Mouse (Mus musculus) midbrain, embryonic 11.5 days (tissue): ENCODE measurements around the gene Psma6. TPM values are rescaled to one million over a fixed set of nuclear protein-coding genes. Genes with fewer than 3 reads are reported as not detected.
A peak's percentile ranks its signal among the peaks of the same experiment; 100 is the strongest.
"Not testable (repeated sequence)": the region's sequence is repeated elsewhere in the genome, so short reads cannot be mapped to it uniquely, and the experiment has no call there.

Source experiments
- ATAC-seq: fragments of 200-750 bp; cut with Nextera tagmentation; 2 replicates; pipeline ENCODE4 v1.8.0; 2017; ENCODE audit warnings: moderate TSS enrichment, moderate library complexity; ENCODE audit not compliant: low FRiP score
- DNase-seq: peaks from one replicate; pipeline ENCODE4 v3.0.0; 2015; ENCODE audit warnings: low spot score; ENCODE audit errors: missing footprints
- H3K27ac ChIP-seq: fragments of 300-500 bp; sonication (generic); 2 replicates; pipeline ENCODE4 v1.5.1; 2014; ENCODE audit warnings: low read depth, low read length
- H3K27me3 ChIP-seq: fragments of 300-500 bp; sonication (generic); 2 replicates; pipeline ENCODE4 v1.6.1; 2014; ENCODE audit warnings: mild to moderate bottlenecking, low read length, moderate library complexity, mixed read lengths; ENCODE audit not compliant: control insufficient read depth, insufficient read depth
- H3K36me3 ChIP-seq: fragments of 300-500 bp; sonication (generic); 2 replicates; pipeline ENCODE4 v1.6.1; 2014; ENCODE audit warnings: mild to moderate bottlenecking, low read length, moderate library complexity, mixed read lengths; ENCODE audit not compliant: control insufficient read depth, insufficient read depth
- H3K4me1 ChIP-seq: fragments of 300-500 bp; sonication (generic); 2 replicates; pipeline ENCODE4 v1.6.1; 2014; ENCODE audit warnings: low read length; ENCODE audit not compliant: control insufficient read depth, insufficient read depth
- H3K4me2 ChIP-seq: fragments of 300-500 bp; sonication (generic); 2 replicates; pipeline ENCODE4 v1.6.1; 2014; ENCODE audit warnings: mild to moderate bottlenecking, moderate library complexity
- H3K4me3 ChIP-seq: fragments of 300-500 bp; sonication (generic); 2 replicates; pipeline ENCODE4 v1.5.1; 2014; ENCODE audit warnings: low read depth, low read length
- H3K9ac ChIP-seq: fragments of 300-500 bp; sonication (generic); 2 replicates; pipeline ENCODE4 v1.6.1; 2014; ENCODE audit warnings: low read length
- H3K9me3 ChIP-seq: fragments of 300-500 bp; sonication (generic); 2 replicates; pipeline ENCODE4 v1.6.1; 2016; ENCODE audit warnings: low read length; ENCODE audit not compliant: control insufficient read depth
- WGBS: fragments of 180-500 bp; shearing (Covaris S2); extraction: QIAGEN DNeasy Blood & Tissue Kit; methylation state at CpG from one replicate; pipeline ENCODE4 v1.1.7; 2014; 5-methylcytosine and 5-hydroxymethylcytosine counted together
- polyA plus RNA-seq: library from polyadenylated mRNA; unstranded; fragments of >200 nt; fragmentation: Nextera tagmentation; extraction: Ambion mirVana; gene quantifications from 2 replicates; pipeline ENCODE4 v1.2.1, GENCODE M21; 2014

The Psma6 gene
- polyA plus RNA-seq, 1 experiment from 2014 or later, result 513 TPM

DNA sequence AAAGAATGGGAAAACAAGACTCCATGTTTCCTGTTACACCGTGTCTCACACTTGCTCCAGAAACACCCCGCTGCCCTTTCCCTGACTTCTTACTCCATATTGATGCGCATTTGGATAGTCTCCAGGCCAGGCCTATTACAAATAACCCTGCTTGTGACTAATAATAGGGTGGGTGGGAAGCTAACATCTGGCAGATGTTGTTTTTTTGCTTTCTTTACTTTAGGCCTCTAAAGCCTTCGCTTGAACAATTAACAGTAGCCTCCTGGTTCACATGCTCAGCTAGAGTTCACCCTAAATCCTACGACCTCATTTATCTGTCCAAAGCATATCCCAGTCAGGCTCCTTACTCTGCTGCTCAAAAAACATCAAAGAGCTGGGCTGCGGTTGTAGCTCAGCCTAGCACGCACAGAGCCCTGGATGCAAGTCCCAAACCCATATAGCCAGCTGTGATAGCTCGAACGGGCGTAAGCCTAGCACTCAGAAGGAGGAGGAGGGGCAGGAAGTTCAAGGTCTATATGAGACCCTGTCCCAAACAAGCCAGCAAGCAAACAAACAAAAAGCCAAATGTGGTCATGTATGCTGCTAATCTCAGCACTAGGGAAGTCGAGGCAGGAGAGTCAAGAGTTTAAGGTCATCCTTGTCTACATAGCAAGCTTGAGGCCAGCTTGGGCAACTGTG is 3.9 kb downstream of the Psma6 start:
- H3K9ac ChIP-seq, result no peak overlapping the region
- no peak for ATAC-seq
- 65% methylated on average over 11 of the region's 11 CpGs for WGBS

DNA sequence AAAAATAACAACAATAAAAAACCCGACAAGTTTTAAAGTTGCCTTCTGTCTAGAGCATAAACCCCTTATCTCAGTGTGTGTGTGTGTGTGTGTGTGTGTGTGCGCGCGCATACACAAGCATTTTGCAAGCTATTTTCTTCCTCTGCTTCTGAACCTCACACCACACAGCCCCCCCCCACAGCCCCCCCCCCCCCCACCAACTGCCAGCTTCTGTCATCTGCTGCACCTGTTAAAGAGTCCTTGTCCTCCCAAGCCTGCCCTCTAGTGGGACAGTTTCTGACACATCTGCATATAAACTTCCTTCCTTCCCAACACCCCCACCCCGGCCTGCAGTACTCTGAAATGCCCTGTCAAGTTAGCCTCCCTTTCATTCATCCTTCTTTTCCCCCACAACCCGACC is 4.5 kb downstream of the Psma6 start:
- H3K27ac ChIP-seq, result no peak overlapping the region
- DNase-seq (no peak), ATAC-seq (no peak)
- 65% methylated on average over 6 of the region's 6 CpGs for WGBS
- H3K9ac ChIP-seq, result no peak overlapping the region
- no peak overlapping the region for H3K4me3 ChIP-seq
- no peaks in the 10 kb centered on the region for H3K36me3 ChIP-seq
- H3K27me3 ChIP-seq, result no peaks in the 10 kb centered on the region; the same call in 1 of the 2 replicates
- H3K4me1 ChIP-seq, result peaks cover 8% of the 10 kb centered on the region; the same call in 1 of the 2 replicates
- no peaks in the 10 kb centered on the region for H3K9me3 ChIP-seq
- H3K4me2 ChIP-seq, result no peak overlapping the region

More for the DNA sequence above, 3.9 kb downstream of the Psma6 start:
- no peaks in the 10 kb centered on the region for H3K36me3 ChIP-seq
- H3K4me3 ChIP-seq, result no peak overlapping the region
- no peak overlapping the region for H3K27ac ChIP-seq
- H3K4me1 ChIP-seq, result peaks cover 8% of the 10 kb centered on the region; the same call in 1 of the 2 replicates
- no peak for DNase-seq
- no peak overlapping the region for H3K4me2 ChIP-seq
- no peaks in the 10 kb centered on the region for H3K9me3 ChIP-seq
- H3K27me3 ChIP-seq, result no peaks in the 10 kb centered on the region; the same call in 1 of the 2 replicates

DNA sequence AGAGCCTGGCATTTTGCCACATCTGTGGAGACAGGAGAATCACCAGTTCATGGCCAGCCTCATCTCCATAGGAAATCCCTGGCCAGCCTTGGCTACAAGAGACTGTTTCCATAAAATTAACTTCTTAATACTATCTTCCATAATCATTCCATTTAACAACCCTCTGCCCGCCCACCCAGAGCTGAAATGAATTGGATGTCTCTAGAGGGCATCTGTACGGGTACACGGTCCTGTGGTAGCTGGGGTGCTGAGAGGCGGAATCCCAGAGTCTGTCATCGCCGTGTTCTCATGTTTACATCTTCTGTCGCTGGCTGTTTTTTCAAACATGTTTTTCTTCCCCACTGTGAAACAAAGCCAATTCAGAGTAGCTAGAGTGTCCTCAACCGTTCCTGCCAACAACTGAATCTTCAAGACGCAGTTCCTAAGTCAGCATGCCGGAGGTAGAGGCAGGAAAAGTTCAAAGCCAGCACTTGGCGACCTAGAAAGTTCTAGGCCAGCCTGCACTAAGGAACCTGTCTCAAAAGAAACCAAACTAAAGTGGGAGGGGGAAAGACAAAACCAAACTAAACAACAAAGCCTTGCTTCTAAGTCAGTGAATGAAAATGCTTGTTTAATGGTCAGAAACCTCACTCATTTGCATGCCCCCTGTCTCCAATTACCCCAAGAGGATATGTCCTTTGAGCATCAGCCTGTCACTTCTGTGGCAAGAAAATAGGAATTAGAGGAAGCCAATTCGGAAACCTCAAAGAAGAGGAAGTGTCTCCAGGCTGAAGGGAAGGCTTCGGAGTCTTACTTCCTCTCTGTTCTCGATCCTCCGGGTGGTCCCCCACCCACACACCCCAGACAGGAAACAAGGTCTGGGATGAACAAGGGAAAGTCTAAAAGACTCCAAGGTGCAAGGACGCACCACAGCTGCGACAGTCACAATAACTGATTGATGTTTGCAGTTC is 5.4 kb downstream of the Psma6 start:
- no peak for ATAC-seq
- no peaks in the 10 kb centered on the region for H3K36me3 ChIP-seq
- WGBS, result 85% methylated on average over 17 of the region's 17 CpGs

DNA sequence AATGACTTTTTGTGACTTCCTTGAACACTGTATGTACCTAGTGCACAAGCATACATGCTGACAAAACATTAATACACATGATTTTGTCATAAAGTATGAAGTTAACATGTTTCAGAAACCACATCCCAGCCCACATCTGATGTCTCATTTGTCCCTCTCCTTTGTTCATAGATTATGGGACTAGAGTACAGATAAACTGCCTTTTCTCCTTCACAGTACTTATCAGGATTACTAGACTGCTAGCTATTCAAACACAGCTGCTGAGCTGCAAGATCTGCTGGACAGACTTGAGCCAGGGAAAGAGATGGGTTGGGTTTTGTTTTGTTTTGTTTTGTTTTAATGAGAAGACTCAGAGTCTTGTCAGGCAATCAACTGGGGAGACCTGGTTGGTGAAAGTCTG is 8.1 kb downstream of the Psma6 start:
- ATAC-seq, result no peak
- no peaks in the 10 kb centered on the region for H3K36me3 ChIP-seq
- H3K4me1 ChIP-seq, result no peaks in the 10 kb centered on the region
- DNase-seq, result no peak
- H3K4me3 ChIP-seq, result no peak overlapping the region
- no peaks in the 10 kb centered on the region for H3K9me3 ChIP-seq
- no peaks in the 10 kb centered on the region for H3K27me3 ChIP-seq
- no peak overlapping the region for H3K9ac ChIP-seq
- no peak overlapping the region for H3K27ac ChIP-seq
- no peak overlapping the region for H3K4me2 ChIP-seq

More for the DNA sequence above, 5.4 kb downstream of the Psma6 start:
- no peak for DNase-seq
- Histone ChIP-seq H3K27me3 (no peaks in the 10 kb centered on the region), H3K4me3 (no peak overlapping the region), H3K4me2 (no peak overlapping the region), H3K9me3 (no peaks in the 10 kb centered on the region), H3K4me1 (peaks cover 8% of the 10 kb centered on the region; the same call in 1 of the 2 replicates), H3K27ac (no peak overlapping the region), H3K9ac (no peak overlapping the region)

DNA sequence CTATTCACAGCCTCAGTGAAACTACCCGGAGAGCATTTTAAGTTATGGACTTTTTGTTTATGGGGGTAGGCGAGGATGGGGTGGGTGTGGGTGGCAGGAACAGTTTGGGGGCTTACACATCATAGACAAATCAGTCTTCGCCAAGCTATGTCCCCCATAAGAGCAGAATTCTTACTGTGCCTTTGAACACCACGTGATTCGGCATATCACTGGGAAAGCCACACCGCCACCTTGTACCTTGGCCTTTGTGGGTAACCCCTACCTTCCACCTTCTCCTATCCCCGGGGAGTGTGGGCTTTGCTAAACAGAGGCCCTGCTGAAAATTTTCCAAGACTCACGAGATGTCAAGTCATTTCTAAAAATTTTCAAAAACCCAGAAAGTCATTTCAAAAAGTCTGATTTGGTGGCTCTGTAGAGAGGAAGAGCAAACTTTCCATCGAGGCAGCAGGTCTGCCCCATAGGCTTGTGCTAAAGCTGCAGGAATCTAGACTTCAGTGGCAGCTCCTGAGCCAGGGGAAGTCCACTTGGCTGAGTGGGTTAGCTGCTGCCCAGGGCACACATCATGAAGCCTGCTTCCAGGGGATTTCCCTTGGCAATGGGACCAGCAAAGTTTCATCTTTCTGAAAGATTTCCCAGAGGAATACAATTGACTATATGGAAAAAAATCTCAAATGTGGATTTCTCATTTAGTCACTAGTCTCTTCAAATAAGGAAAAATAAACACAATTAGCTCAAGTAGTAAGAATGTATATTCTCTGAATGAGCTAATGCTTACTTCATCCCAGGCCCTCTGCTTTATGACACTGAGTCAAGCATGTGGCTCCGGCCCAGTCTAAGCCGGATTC is 8.9 kb downstream of the Psma6 start:
- Histone ChIP-seq H3K4me2 (no peak overlapping the region), H3K4me1 (no peaks in the 10 kb centered on the region), H3K4me3 (no peak overlapping the region), H3K9me3 (no peaks in the 10 kb centered on the region), H3K27me3 (no peaks in the 10 kb centered on the region), H3K9ac (no peak overlapping the region), H3K27ac (no peak overlapping the region), H3K36me3 (no peaks in the 10 kb centered on the region)
- ATAC-seq (no peak), DNase-seq (no peak)
- WGBS, result 84% methylated on average over 11 of the region's 11 CpGs

DNA sequence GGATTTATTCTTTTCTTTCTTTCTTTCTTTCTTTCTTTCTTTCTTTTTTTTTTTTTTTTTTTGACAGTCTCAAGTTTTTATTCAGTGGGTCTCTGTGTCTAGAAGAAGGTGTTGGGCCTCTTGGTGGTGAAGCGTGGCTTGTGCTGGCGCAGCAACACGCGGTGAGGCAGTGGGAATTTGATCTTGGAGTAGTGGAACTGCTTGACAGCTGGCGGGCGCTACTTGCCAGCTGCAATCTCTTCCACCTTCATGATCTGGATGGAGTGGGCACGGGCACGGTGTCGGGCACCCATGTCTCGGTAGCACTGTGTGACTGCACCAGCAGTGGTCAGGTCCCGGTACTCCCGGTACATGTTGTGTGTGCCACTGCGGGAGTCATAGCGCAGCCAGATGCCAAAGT is 11.6 kb downstream of the Psma6 start:
- H3K4me1 ChIP-seq, H3K36me3 ChIP-seq, H3K27me3 ChIP-seq, DNase-seq, H3K4me2 ChIP-seq, H3K9ac ChIP-seq, ATAC-seq, H3K27ac ChIP-seq, H3K9me3 ChIP-seq, H3K4me3 ChIP-seq: not testable (repeated sequence)
- WGBS, result 92% methylated on average over 14 of the region's 14 CpGs

DNA sequence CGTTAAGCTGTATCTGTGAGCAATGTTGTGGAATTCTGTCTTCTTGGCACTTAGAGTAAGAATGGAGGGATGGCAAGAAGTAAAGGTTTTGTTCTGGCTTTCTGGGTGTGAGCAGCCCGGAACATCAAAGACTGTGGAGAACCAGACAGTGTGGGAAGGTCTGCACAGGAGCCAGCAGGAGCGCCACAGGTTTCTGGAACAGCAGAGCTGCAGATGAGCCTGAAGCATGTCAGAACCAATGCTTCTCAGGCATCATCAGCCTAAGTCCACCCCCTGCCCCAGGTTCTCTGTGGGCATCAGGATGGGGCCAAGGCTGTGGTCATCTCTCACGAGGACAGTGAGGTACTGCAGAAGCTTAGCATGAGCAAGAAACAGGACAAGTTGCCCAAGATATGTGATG is 12.5 kb downstream of the Psma6 start:
- H3K27ac ChIP-seq, result no peak overlapping the region
- H3K4me2 ChIP-seq, result no peak overlapping the region
- H3K4me1 ChIP-seq, result peaks cover 10% of the 10 kb centered on the region
- H3K9me3 ChIP-seq, result no peaks in the 10 kb centered on the region
- ATAC-seq (no peak), DNase-seq (no peak)
- H3K9ac ChIP-seq, result no peak overlapping the region
- 96% methylated on average over 4 of the region's 4 CpGs for WGBS
- no peaks in the 10 kb centered on the region for H3K36me3 ChIP-seq
- H3K4me3 ChIP-seq, result no peak overlapping the region
- H3K27me3 ChIP-seq, result no peaks in the 10 kb centered on the region

DNA sequence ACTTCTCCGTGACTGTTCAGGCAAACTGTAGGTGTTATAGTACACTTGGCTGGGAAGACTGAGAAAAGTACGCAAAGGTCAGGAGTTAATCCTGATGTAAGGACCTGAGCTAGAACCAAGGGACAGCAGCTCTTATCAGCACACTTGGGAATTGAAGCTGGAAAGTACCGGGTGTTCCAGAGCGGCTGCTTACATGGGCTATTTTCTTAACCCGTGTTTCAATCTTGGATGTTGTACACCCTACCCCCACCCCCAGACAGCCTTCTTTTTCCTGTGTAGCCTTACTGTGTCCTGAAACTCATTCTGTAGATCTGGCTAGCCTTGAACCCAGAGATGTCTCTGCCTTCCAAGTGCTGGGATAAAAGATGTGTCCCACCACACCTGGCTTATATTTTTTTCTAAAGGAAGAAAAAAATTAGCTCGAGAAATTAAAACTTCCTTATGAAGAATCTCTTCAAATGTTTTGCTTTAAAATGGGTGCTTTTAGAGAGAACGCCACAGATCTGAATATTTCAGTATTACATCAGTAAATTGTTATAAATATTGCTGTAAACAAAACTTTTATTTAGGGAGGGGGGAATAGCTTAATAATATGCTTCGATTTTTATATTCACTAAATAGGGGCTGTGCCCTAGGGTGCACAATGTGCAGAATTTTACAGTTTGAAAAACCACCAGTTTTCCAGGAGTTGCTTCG is 13.7 kb downstream of the Psma6 start:
- 72% methylated on average over 9 of the region's 9 CpGs for WGBS

More for the DNA sequence above, 13.7 kb downstream of the Psma6 start:
- no peak for ATAC-seq
- no peak for DNase-seq
- Histone ChIP-seq H3K36me3 (no peaks in the 10 kb centered on the region), H3K27me3 (no peaks in the 10 kb centered on the region), H3K4me3 (peak overlapping the region; percentile 83), H3K4me2 (peak overlapping the region; percentile 96), H3K4me1 (peaks cover 10% of the 10 kb centered on the region), H3K27ac (peak overlapping the region; percentile 69; the same call in 1 of the 2 replicates), H3K9ac (peak overlapping the region; percentile 73), H3K9me3 (no peaks in the 10 kb centered on the region)
